Mouse (Mus musculus): ENCODE results near the gene Gm20388.

DNA sequence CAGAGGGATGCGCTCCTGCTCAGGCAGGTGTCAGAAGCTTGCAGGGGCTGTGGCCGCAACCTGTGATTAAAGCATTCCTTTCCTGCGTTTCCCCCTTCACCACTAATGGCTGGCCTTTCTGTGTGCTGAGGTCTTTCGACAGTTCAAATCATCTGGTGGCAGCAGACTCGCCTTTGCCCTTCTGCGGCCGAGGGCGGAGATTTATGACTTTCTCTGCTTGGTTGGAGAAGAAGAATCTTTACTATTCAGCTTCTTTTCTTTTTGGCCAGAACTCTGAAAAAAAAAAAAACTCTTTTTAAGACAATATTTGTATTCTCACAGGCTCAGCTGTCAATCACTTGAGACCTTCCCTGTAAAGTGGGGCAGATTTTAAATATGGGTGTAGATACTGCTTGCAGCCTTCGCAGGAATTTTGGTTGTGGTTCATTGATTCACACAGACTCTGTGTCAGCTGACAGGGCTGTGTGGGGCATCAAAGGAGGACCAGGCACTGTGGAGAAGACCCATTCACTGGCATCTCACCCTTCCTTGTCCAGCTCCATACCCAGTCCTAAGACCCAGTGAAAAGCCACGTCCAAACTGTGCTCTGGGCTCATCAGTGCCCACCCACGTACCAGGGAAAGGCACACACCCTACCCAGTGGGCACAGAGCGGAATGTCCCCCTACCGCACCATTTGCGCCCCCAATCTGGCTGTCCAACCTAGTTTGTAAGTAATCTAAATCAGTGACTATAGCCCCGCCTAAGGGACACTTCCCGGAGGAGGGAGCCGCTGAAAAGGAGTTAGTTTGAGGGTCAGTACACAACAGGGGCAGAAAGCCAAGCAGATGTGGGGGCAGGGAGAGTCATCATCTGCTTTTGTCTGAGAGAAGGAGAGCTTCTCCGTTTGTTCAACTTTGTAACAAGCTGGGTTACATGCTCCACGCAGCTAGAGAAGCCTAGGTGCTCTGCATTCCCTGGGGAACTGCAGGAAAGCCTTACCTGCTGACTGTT is 845.0 kb downstream of the Gm20388 start:
- TF ChIP-seq POLR2A (IDR thresholded peaks at IDR 0.05; ENCODE audit: insufficient read depth, low read depth, low read length) (no peak), CTCF (IDR thresholded peaks at IDR 0.05; ENCODE audit: insufficient read depth, low read depth, low read length) (no peak)

Data from olfactory bulb, adult 2 months (tissue).